Comparison of ENCODE assay signal across 8 mouse cellular contexts in genomic region chr11:28583138-28583910, GRCm38 (mm10). TPM values are rescaled to one million over a fixed set of nuclear protein-coding genes. Genes with fewer than 3 reads are reported as not detected.
DNase-seq lines count a peak whose midpoint lies in the region; ATAC-seq lines count a peak whose summit lies in the region.
"Had no signal": no experiment of that assay in that cellular context is flagged by ENCODE, and none has a peak within 500 bp of the region (broad histone marks: within the 10 kb centered on the region; RNA-seq: fewer than 3 reads in every experiment).

No protein-coding gene starts in this region.

- peak; percentile 58 to 69 for DNase-seq in left cerebral cortex, postnatal 36 days (ENCODE audit: low spot score in 2 of 2)
- no peak for DNase-seq in left cerebral cortex, postnatal 14 days (ENCODE audit: low spot score in 2 of 2)
- DNase-seq in embryo, embryonic 10 days (ENCODE audit: low spot score) = peak; percentile 24
- peak; percentile 9 for DNase-seq in gastrocnemius, postnatal 25 days
- DNase-seq in lung, postnatal 4 days = peak; percentile 6 to 24
- peak; percentile 40 for DNase-seq in testis, postnatal 10 days (ENCODE audit: low spot score)

- under 1% methylated on average over 60 of the region's 63 CpGs for WGBS in intestine, embryonic 16.5 days

- H3K36me3 ChIP-seq in intestine, embryonic 16.5 days (ENCODE audit: control insufficient read depth, insufficient read depth, low read length) = no peaks in the 10 kb centered on the region

- H3K4me2 ChIP-seq in intestine, embryonic 16.5 days (ENCODE audit: low read depth, low read length) = peak overlapping the region; percentile 84

- intact Hi-C loops in left cerebral cortex, postnatal 36 days (cut with DNase I) = loop anchor here (5.0 to 10.0 kb wide), 3 partner anchors 241 to 1359 kb away; no protein-coding TSS in a partner anchor
- intact Hi-C loops in left cerebral cortex, postnatal 14 days (cut with DNase I) = loop anchor here (5.0 kb wide), 2 partner anchors 241 to 1361 kb away; no protein-coding TSS in a partner anchor

- ATAC-seq in intestine, embryonic 16.5 days = peak; percentile 34; the same call in 1 of the 2 replicates

- H3K9me3 ChIP-seq in intestine, embryonic 16.5 days (ENCODE audit: control insufficient read depth, low read length) = no peaks in the 10 kb centered on the region

- peak overlapping the region; percentile 60 for H3K9ac ChIP-seq in intestine, embryonic 16.5 days (ENCODE audit: low read depth, low read length)

- H3K4me1 ChIP-seq in intestine, embryonic 16.5 days (ENCODE audit: control insufficient read depth, insufficient read depth, low read length) = peaks cover 3% of the 10 kb centered on the region; the same call in 1 of the 2 replicates

- H3K4me3 ChIP-seq in intestine, embryonic 16.5 days (ENCODE audit: low read length) = peak overlapping the region; percentile 57

- H3K27me3 ChIP-seq in intestine, embryonic 16.5 days (replicated peaks; ENCODE audit: control insufficient read depth, insufficient read depth, low read length) = peaks cover 12% of the 10 kb centered on the region; the same call in 1 of the 2 replicates

- no peak overlapping the region for H3K27ac ChIP-seq in intestine, embryonic 16.5 days (ENCODE audit: low read length)
- H3K27ac ChIP-seq: macrophage had no signal

RNA-seq across cellular contexts. Expression of gene Ccdc85a, which starts 0.8 kb away (rescaled TPM):
- total RNA-seq in left cerebral cortex, postnatal 36 days (2021) = 10 to 100 TPM; 85.5 to 86.6 TPM
- 100 to 1,000 TPM; 103 to 105 TPM for total RNA-seq in left cerebral cortex, postnatal 14 days (2021)
- 1 to 10 TPM; 5.9 to 6.6 TPM for total RNA-seq in gastrocnemius, postnatal 25 days (2021)
- 1.2 TPM in 2 replicates for polyA plus RNA-seq in intestine, embryonic 16.5 days (2015; fragmentation: Nextera tagmentation; extraction: Ambion mirVana)
- polyA plus RNA-seq: macrophage had no signal

Comparison
In these comparisons a context has a peak if more than half of its experiments do, and no peak if none do; other contexts are left out.
1. DNase-seq: peak in left cerebral cortex, postnatal 36 days (2 of 2), embryo, embryonic 10 days (single experiment), gastrocnemius, postnatal 25 days (single experiment), lung, postnatal 4 days (2 of 2) and testis, postnatal 10 days (single experiment); none in left cerebral cortex, postnatal 14 days (0 of 2).
2. RNA of gene Ccdc85a, which starts 0.8 kb away (total RNA-seq): 103 to 105 TPM in left cerebral cortex, postnatal 14 days and 85.5 to 86.6 TPM in left cerebral cortex, postnatal 36 days; 5.9 to 6.6 TPM in gastrocnemius, postnatal 25 days; every median in the first group is over 10 times any median in the second.